12 mouse cellular contexts compared by ENCODE assay signal in the genomic region with DNA sequence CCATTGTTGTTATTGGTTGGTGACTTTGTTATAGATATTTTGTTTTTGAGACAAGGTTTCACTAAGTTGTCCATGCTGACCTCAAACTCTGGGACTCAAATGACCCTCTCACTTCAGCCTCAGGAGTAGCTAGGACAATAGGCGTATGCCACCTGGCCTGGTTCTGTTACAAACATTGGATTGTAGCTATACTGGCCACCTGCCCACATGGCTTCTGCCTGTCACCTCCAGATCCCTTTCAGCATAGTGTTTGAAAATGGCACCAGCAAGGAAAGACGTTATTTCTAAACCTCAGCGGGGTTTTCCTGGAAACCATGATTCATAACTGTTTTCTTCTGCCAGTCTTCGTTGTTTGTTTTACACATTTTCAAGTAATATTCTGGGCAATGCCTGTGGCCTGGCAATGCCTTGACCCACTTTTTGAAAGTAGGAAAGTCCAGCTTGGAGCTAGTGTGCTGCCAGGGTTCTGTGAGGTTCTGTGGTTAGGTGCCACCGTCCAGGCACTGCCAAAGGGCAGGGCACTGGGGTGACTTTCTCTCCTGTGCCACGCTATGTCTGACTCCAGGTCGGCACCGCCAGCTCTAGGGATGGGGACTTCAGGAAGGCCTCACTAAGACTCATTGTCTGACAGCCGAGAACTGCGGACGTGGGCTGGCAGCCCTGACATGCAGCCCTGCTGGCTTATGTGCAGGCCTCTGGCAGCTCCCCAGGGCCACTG. TPM values are rescaled to one million over a fixed set of nuclear protein-coding genes. Genes with fewer than 3 reads are reported as not detected.
A peak's percentile ranks its signal among the peaks of the same experiment; 100 is the strongest.
DNase-seq lines count a peak whose midpoint lies in the region; TF ChIP-seq lines count a peak whose summit lies in the region.
"Had no signal": no experiment of that assay in that cellular context is flagged by ENCODE, and none has a peak within 500 bp of the region (broad histone marks: within the 10 kb centered on the region; RNA-seq: fewer than 3 reads in every experiment).

No protein-coding gene starts in this region.

- H3K36me3 ChIP-seq in liver, adult 2 months (ENCODE audit: control insufficient read depth, insufficient read depth, low read length), result no peaks in the 10 kb centered on the region

- H3K27me3 ChIP-seq in liver, adult 2 months (ENCODE audit: control insufficient read depth, insufficient read depth, low read length), result no peaks in the 10 kb centered on the region

- H3K4me1 ChIP-seq in liver, adult 2 months (ENCODE audit: control insufficient read depth, insufficient read depth, low read length), result peaks cover 30% of the 10 kb centered on the region
- H3K4me1 ChIP-seq: forebrain, embryonic 13.5 days had no signal

- no peaks in the 10 kb centered on the region for H3K79me2 ChIP-seq in liver, adult 2 months (ENCODE audit: control insufficient read depth, insufficient read depth, low read length)

- DNase-seq in liver, adult 2 months (ENCODE audit: extremely low read depth, low read depth, low spot score), result peak; percentile 95
- DNase-seq in liver, result no peak
- DNase-seq in adrenal gland, postnatal 14 days, result peak; percentile 83
- DNase-seq in cerebellum, adult 9-11 months, result peak; percentile 52
- peak; percentile 60 to 71 for DNase-seq in right cerebral cortex, postnatal 10 days (ENCODE audit: low spot score in 2 of 2)
- DNase-seq in thymus, postnatal 0 days (ENCODE audit: low spot score), result no peak
- DNase-seq in lung, postnatal 10 days, result no peak
- DNase-seq: thymus, postnatal 25 days had no signal

- TF ChIP-seq POLR2A in liver, adult 2 months (IDR thresholded peaks at IDR 0.05; ENCODE audit: extremely low read depth, insufficient read depth, low read length), result no peak

- no peak for TF ChIP-seq CTCF in liver, adult 2 months (IDR thresholded peaks at IDR 0.05; ENCODE audit: low read depth, low read length)

- peak overlapping the region; percentile 8; the same call in 1 of the 2 replicates for H3K4me3 ChIP-seq in liver, adult 2 months (ENCODE audit: insufficient read depth, low read depth, low read length)
- H3K4me3 ChIP-seq: forebrain, embryonic 13.5 days had no signal

- 18% methylated on average over 11 of the region's 11 CpGs for WGBS in liver, adult 2 months

- H3K9ac ChIP-seq in liver, adult 2 months (ENCODE audit: low read depth, low read length), result 0 out of 2 replicates have a peak overlapping the region, but pooled peaks have one; percentile 9
- H3K9ac ChIP-seq: forebrain, embryonic 13.5 days had no signal

- peak overlapping the region; percentile 60 for H3K27ac ChIP-seq in liver, adult 2 months (replicated peaks; ENCODE audit: insufficient read depth, low read depth, low read length)
- H3K27ac ChIP-seq: forebrain, embryonic 13.5 days; macrophage had no signal

RNA-seq across cellular contexts. Expression of gene Slc13a2, which starts 10.3 kb away (rescaled TPM):
- total RNA-seq in liver, adult 2 months (2014; rRNA removed), result 0.65 and 1.9 TPM in 2 replicates
- 4.7 and 5.6 TPM in 2 replicates for polyA plus RNA-seq in liver, adult 2 months (2012; rRNA removed)
- not detected in 2 replicates for total RNA-seq in adrenal gland, postnatal 14 days (2021)
- polyA plus RNA-seq in thymus, postnatal 0 days (2015; fragmentation: Nextera tagmentation; extraction: Ambion mirVana), result 0.43 and 0.76 TPM in 2 replicates
- polyA plus RNA-seq: forebrain, embryonic 13.5 days; heart, postnatal 0 days had no signal

RNA-seq across cellular contexts. Expression of gene Foxn1, which starts 25.4 kb away (rescaled TPM):
- not detected in 2 replicates for total RNA-seq in liver, adult 2 months (2014; rRNA removed)
- not detected in 2 replicates for polyA plus RNA-seq in liver, adult 2 months (2012; rRNA removed)
- 0.15 TPM in 1 of 2 replicates, not detected in the other for total RNA-seq in adrenal gland, postnatal 14 days (2021)
- 22.4 and 33.0 TPM in 2 replicates for polyA plus RNA-seq in thymus, postnatal 0 days (2015; fragmentation: Nextera tagmentation; extraction: Ambion mirVana)
- total RNA-seq: neutrophil, adult 5-6 weeks had no signal
- polyA plus RNA-seq: forebrain, embryonic 13.5 days; heart, postnatal 0 days; macrophage had no signal

RNA-seq across cellular contexts. Expression of gene Slc46a1, which starts 53.7 kb away (rescaled TPM):
- 36.2 and 38.0 TPM in 2 replicates for total RNA-seq in liver, adult 2 months (2014; rRNA removed)
- 133 and 146 TPM in 2 replicates for polyA plus RNA-seq in liver, adult 2 months (2012; rRNA removed)
- 16.7 and 20.5 TPM in 2 replicates for total RNA-seq in adrenal gland, postnatal 14 days (2021)
- 6.8 and 8.3 TPM in 2 replicates for polyA plus RNA-seq in thymus, postnatal 0 days (2015; fragmentation: Nextera tagmentation; extraction: Ambion mirVana)
- total RNA-seq: neutrophil, adult 5-6 weeks had no signal

Comparison
In these comparisons a context has a peak if more than half of its experiments do, and no peak if none do; other contexts are left out.
1. DNase-seq: peak in liver, adult 2 months (single experiment), adrenal gland, postnatal 14 days (single experiment), cerebellum, adult 9-11 months (single experiment) and right cerebral cortex, postnatal 10 days (2 of 2); none in liver (single experiment), thymus, postnatal 0 days (single experiment) and lung, postnatal 10 days (single experiment).